Mouse (Mus musculus) forebrain, postnatal 0 days (tissue): ENCODE measurements around the gene Ctf2. TPM values are rescaled to one million over a fixed set of nuclear protein-coding genes. Genes with fewer than 3 reads are reported as not detected.
"Not testable (repeated sequence)": the region's sequence is repeated elsewhere in the genome, so short reads cannot be mapped to it uniquely, and the experiment has no call there.

Experiments used
- ATAC-seq: fragments of 200-750 bp; cut with Nextera tagmentation; 2 replicates; pipeline ENCODE4 v1.8.0; 2017; ENCODE audit warnings: mild to moderate bottlenecking, moderate library complexity
- DNase-seq: peaks from one replicate; pipeline ENCODE4 v3.0.0-alpha.2; 2015
- H3K27ac ChIP-seq: fragments of 300-500 bp; sonication (generic); 2 replicates; pipeline ENCODE4 v1.5.1; 2014; ENCODE audit warnings: low read depth, mild to moderate bottlenecking, antibody characterized with exemption, low read length, moderate library complexity, mixed read lengths
- H3K27me3 ChIP-seq: fragments of 300-500 bp; sonication (generic); 2 replicates; pipeline ENCODE4 v1.6.1; 2014; ENCODE audit warnings: mild to moderate bottlenecking, low read length, mixed read lengths; ENCODE audit not compliant: insufficient read depth
- H3K36me3 ChIP-seq: fragments of 300-500 bp; sonication (generic); 2 replicates; pipeline ENCODE4 v1.6.1; 2014; ENCODE audit warnings: mild to moderate bottlenecking, moderate library complexity; ENCODE audit not compliant: insufficient read depth
- H3K4me1 ChIP-seq: fragments of 300-500 bp; sonication (generic); 2 replicates; pipeline ENCODE4 v1.6.1; 2014; ENCODE audit warnings: antibody characterized with exemption; ENCODE audit not compliant: insufficient read depth
- H3K4me2 ChIP-seq: fragments of 300-500 bp; sonication (generic); 2 replicates; pipeline ENCODE4 v1.6.1; 2014; ENCODE audit warnings: low read depth, mild to moderate bottlenecking, moderate library complexity
- H3K4me3 ChIP-seq: fragments of 300-500 bp; sonication (generic); 2 replicates; pipeline ENCODE4 v1.5.1; 2014; ENCODE audit warnings: low read depth, low read length, mixed read lengths
- H3K9ac ChIP-seq: fragments of 300-500 bp; sonication (generic); 2 replicates; pipeline ENCODE4 v1.6.1; 2014; ENCODE audit warnings: mild to moderate bottlenecking
- H3K9me3 ChIP-seq: fragments of 300-500 bp; sonication (generic); 2 replicates; pipeline ENCODE4 v1.6.1; 2016; ENCODE audit warnings: low read length
- CTCF ChIP-seq: sonication (generic); IDR thresholded peaks from 2 replicates; pipeline ENCODE4 v1.5.1; 2016; ENCODE audit warnings: antibody characterized with exemption, control low read depth, low read depth
- WGBS: fragments of 180-500 bp; shearing (Covaris S2); extraction: QIAGEN DNeasy Blood & Tissue Kit; methylation state at CpG from one replicate; pipeline ENCODE4 v1.1.7; 2014; 5-methylcytosine and 5-hydroxymethylcytosine counted together
- polyA plus RNA-seq: library from polyadenylated mRNA; unstranded; fragments of >200 nt; fragmentation: Nextera tagmentation; extraction: Ambion mirVana; gene quantifications from 2 replicates; pipeline ENCODE4 v1.2.1, GENCODE M21; 2015
- total RNA-seq: library from RNA; depleted of rRNA; stranded (reverse); fragments of >200 nt; gene quantifications from 2 replicates; pipeline ENCODE4 v1.2.3, GENCODE M21; 2014

Ctf2 gene
- total and polyA plus RNA-seq, 2 experiments from 2014 or later: not detected

DNA sequence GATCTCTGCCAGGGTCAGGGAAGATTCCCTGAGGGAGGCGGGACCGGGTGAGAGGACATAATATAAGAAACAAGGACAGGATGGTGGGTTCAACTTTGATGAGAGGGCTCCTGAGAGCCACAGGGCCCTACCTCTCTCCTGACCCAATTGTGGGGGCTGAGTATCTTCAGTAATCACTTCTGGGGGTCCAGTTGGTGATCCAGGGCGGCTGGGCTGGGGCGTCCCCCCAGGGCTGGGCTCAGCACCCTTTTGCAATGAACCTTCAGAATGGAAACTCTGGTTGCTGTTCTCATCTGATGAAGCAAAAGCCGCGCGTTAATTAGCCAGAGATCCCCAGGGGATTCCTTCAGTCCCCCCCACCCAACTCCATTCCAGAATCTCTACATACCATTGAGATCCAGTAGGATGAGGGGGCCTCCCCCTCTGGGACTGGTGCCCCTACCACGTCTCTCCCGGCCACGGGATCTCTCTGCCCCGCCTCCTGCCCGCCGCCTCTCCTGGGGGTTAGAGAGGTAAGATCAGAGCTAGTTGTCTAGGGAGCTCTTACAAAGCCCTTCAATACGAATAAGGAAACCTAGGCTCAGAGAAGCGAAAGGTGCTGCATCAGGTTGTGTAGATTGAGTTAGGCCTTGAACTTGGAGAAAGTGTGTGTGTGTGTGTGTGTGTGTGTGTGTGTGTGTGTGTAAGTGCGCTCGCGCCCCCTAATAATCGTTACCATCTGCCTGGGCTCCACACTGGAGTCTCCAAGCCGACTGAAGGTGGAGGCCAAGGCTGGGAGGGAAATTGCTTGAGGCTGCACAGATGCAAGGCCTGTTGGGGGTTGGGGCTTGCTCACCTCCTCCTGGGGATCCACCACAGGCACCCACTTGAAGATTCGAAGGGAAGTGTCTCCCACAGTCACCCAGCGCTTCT is 24.7 kb downstream of the Ctf2 start:
- Histone ChIP-seq H3K36me3 (peaks cover 30% of the 10 kb centered on the region), H3K9ac (peak overlapping the region; percentile 92), H3K27me3 (no peaks in the 10 kb centered on the region), H3K4me3 (peak overlapping the region; percentile 85), H3K27ac (peak overlapping the region; percentile 90), H3K9me3 (no peaks in the 10 kb centered on the region), H3K4me1 (0 out of 2 replicates have a peak, but pooled peaks cover 8% of the 10 kb centered on the region), H3K4me2 (peak overlapping the region; percentile 68)
- ATAC-seq (no peak), DNase-seq (no peak)
- no peak for TF ChIP-seq CTCF
- WGBS: 29% methylated on average over 22 of the region's 22 CpGs

DNA sequence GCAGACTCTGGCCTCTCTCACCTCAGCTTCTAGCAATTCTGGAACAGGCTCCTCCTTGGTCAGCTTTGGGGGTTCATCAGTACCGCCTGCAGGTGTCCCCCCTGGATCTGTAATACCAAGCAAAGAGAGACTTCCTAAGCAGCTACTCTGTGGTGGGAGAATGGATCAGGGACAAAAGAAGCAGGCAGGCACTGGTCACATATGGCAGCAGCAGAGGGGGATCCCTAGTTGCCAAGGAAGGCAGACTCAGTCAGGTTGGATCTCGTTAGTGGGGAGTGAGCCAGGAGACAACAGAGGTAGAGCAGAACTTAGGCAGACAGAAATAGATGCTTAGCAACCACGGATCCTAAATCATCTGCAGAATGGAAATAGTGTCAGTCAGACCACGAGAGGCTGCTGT is 26.3 kb downstream of the Ctf2 start:
- Histone ChIP-seq H3K9ac (0 out of 2 replicates have a peak overlapping the region, but pooled peaks have one; percentile 6), H3K9me3 (no peaks in the 10 kb centered on the region), H3K36me3 (peaks cover 37% of the 10 kb centered on the region), H3K27ac (no peak overlapping the region), H3K4me1 (0 out of 2 replicates have a peak, but pooled peaks cover 8% of the 10 kb centered on the region), H3K27me3 (no peaks in the 10 kb centered on the region), H3K4me3 (no peak overlapping the region), H3K4me2 (no peak overlapping the region)
- no peak for TF ChIP-seq CTCF
- ATAC-seq: no peak
- DNase-seq: peak; percentile 52
- WGBS: 52% methylated on average over 4 of the region's 4 CpGs

DNA sequence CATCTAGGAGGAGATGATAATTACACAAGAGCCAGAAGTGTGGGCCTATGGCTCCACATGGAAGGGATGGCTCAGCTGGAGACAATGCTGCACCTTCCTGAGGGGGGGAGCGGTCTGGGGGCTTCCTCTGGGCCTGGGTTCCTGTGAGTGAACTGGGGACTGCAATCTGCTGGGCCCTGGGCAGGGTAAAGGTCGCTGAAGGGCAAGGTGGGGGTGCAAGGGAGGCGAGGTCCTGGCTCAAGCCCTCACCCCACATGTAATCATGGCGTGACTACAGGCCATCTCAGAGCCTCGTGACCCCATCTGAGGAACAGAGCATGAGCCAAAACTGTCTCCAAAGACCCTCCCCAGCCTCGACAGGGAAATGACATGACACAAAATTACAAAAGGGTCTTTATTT is 27.4 kb downstream of the Ctf2 start:
- Histone ChIP-seq H3K4me1 (0 out of 2 replicates have a peak, but pooled peaks cover 8% of the 10 kb centered on the region), H3K36me3 (peaks cover 48% of the 10 kb centered on the region), H3K4me2 (no peak overlapping the region), H3K27me3 (no peaks in the 10 kb centered on the region), H3K27ac (no peak overlapping the region), H3K9ac (no peak overlapping the region), H3K9me3 (no peaks in the 10 kb centered on the region), H3K4me3 (no peak overlapping the region)
- no peak for ATAC-seq
- no peak for TF ChIP-seq CTCF
- 80% methylated on average over 6 of the region's 6 CpGs for WGBS
- DNase-seq: no peak

DNA sequence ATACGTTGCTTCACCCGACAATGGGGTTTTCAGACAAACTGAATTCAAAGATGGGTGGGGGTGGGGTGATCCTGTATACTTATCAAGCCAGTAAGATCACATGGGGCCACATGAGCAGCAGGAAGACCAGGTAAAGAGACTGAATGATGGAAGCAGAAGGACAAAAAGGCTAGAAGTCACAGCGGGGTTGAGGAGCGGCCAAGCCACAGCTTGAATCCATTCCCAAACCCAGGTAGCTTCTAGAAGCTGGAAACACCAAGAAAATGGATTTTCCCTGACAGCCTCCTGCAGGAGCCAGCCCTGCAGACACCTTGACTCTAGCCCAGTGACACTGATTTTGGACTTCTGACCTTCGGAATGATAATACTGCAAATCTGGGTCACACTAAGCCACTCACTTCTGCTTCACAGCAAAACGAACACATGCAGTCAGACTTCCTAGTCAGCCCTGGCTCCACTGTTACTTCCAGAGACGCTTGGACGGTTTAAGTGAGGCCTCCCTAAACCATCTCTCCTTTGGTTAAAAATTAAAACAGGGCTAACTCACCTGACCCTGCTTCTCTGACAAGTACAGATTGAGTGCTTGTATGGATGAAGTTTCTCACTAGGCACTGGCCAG is 28.3 kb downstream of the Ctf2 start:
- Histone ChIP-seq H3K27me3 (no peaks in the 10 kb centered on the region), H3K36me3 (peaks cover 53% of the 10 kb centered on the region), H3K9ac (no peak overlapping the region), H3K4me1 (0 out of 2 replicates have a peak, but pooled peaks cover 3% of the 10 kb centered on the region), H3K27ac (no peak overlapping the region), H3K9me3 (no peaks in the 10 kb centered on the region), H3K4me3 (no peak overlapping the region), H3K4me2 (no peak overlapping the region)
- ATAC-seq: no peak
- DNase-seq: no peak
- 94% methylated on average over 8 of the region's 8 CpGs for WGBS
- TF ChIP-seq CTCF: no peak

DNA sequence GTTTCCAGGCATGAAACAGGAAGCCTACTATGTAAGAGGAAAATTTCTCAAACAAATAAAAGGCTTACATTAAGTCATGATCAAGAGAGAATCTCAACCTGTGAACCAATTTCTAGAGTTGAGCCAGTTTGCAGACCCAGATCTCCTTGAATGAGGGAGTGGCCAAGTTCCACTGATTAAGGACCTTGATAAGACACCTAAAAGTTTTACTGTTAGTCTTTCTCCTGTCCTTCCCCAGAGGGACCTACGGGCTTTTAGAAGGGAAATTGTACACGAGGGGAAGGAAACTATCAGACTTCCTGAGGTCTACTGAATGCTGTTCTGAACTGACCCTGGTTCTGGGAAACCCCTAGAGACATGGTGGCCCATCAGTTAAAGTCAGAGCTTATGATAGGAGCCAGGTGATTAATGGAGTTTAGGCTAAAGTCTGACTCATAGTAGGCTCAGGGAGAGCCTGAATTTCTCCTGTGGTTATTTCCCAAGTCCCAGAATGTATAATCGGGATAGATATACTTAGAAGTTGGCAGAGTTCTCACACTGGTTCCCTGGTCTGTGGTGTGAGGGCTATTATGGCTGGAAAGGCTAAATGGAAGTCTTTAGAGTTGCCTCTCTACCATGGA is 31.1 kb downstream of the Ctf2 start:
- ATAC-seq (no peak), DNase-seq (no peak)
- H3K9me3 ChIP-seq: no peaks in the 10 kb centered on the region
- no peak overlapping the region for H3K27ac ChIP-seq
- no peaks in the 10 kb centered on the region for H3K4me1 ChIP-seq
- H3K27me3 ChIP-seq: no peaks in the 10 kb centered on the region
- H3K4me3 ChIP-seq: no peak overlapping the region
- 92% methylated on average over 3 of the region's 3 CpGs for WGBS
- peaks cover 45% of the 10 kb centered on the region for H3K36me3 ChIP-seq
- no peak for TF ChIP-seq CTCF
- no peak overlapping the region for H3K9ac ChIP-seq
- H3K4me2 ChIP-seq: no peak overlapping the region

DNA sequence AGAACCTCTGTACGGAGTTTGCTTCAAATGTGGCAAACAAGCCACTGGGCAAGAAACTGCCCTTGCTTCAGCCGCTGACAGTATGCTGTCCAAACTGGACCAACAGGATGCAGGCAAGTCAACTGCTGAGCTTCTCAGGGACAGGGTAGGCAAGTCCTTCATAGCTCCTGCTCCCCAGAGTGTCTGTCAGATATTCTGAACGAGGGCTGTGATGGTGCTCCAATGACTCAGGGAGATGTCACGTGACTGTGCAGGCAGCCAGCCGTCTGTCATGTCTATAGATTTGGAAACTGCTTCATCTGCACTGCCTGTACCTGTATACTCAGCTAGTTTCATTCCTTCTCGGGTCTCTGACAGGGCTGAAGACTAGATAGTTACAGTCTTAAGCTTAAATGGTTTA is 33.0 kb downstream of the Ctf2 start:
- no peak for DNase-seq
- H3K9me3 ChIP-seq: no peaks in the 10 kb centered on the region
- no peak for ATAC-seq
- no peaks in the 10 kb centered on the region for H3K4me1 ChIP-seq
- H3K4me3 ChIP-seq: no peak overlapping the region
- WGBS: 73% methylated on average over 6 of the region's 6 CpGs
- no peaks in the 10 kb centered on the region for H3K27me3 ChIP-seq
- no peak overlapping the region for H3K9ac ChIP-seq
- no peak overlapping the region for H3K4me2 ChIP-seq
- TF ChIP-seq CTCF: no peak
- peaks cover 39% of the 10 kb centered on the region for H3K36me3 ChIP-seq
- H3K27ac ChIP-seq: no peak overlapping the region

DNA sequence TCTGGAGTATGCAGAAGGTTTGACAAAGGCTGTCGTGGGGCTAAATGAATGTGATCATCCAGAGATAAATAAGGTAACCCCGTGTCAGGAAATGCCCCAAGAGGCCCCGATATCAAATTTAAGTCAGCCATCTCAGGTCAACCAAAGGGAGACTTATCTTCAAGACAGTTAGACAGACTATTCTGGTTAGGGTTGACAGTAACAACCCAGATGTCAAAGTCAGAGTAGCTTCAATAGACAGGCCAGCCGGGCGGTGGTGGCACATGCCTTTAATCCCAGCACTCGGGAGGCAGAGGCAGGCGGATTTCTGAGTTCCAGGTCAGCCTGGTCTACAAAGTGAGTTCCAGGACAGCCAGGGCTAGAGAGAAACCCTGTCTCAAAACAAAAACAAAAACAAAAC is 38.2 kb downstream of the Ctf2 start:
- 93% methylated on average over 7 of the region's 7 CpGs for WGBS
- not testable (repeated sequence) for DNase-seq, ATAC-seq, H3K27me3 ChIP-seq, H3K27ac ChIP-seq, H3K4me3 ChIP-seq, H3K4me2 ChIP-seq, H3K4me1 ChIP-seq, H3K9ac ChIP-seq, H3K9me3 ChIP-seq
- H3K36me3 ChIP-seq: peaks cover 13% of the 10 kb centered on the region; the same call in 1 of the 2 replicates
